Mouse (Mus musculus): ENCODE results near the gene March10. TPM values are rescaled to one million over a fixed set of nuclear protein-coding genes. Genes with fewer than 3 reads are reported as not detected.
A peak's percentile ranks its signal among the peaks of the same experiment; 100 is the strongest.

Gene March10
- polyA plus RNA-seq, 1 experiment from 2014 or later: 0.37 TPM

DNA sequence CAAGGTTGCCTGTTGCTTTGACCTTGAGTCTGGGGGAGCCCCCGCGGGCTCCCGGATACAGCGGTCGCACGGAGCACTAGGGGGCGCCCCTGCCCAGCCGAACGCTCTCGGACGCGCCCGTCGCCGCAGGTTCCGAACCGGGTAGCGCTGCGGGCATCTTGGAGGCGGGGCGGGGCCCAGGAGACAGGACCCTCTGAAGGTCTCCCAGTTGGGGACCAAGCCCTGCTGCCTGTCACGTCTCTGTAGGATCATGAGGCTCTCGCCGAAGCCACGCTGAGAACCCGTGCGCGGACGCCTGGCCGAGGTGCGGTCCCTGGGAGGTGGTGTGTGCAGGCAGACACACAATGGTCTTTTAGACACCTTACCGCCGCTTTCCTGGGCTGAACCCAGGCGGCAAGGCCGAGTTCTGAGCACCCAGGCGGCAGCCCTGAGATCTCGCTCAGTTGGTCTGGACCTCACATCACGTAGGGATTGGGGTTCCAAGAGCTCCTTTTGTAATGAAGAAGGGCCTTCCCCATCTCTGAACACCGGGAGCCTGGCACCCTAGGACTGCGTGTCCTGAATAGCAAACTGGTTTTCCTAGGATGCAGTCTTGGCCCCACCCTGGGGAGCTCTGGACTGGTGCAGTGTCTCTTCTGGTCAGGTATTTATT lies 93.5 kb downstream of the March10 start:
- Histone ChIP-seq H3K27me3 (ENCODE audit: control insufficient read depth, insufficient read depth, low read length) (0 out of 2 replicates have a peak, but pooled peaks cover 2% of the 10 kb centered on the region), H3K27ac (ENCODE audit: low read depth, low read length) (no peak overlapping the region), H3K9ac (ENCODE audit: low read depth, low read length) (peak overlapping the region; percentile 58), H3K4me1 (replicated peaks; ENCODE audit: control insufficient read depth, insufficient read depth, low read length) (peaks cover 17% of the 10 kb centered on the region), H3K36me3 (ENCODE audit: control insufficient read depth, insufficient read depth, low read length) (no peaks in the 10 kb centered on the region), H3K9me3 (ENCODE audit: control insufficient read depth, low read length) (no peaks in the 10 kb centered on the region), H3K4me2 (replicated peaks; ENCODE audit: low read depth, low read length) (peak overlapping the region; percentile 72), H3K4me3 (ENCODE audit: low read depth, low read length) (peak overlapping the region; percentile 39)
- ATAC-seq (ENCODE audit: low FRiP score) (peak; percentile 77), DNase-seq (ENCODE audit: low spot score) (peak; percentile 90)
- WGBS: under 1% methylated on average over 39 of the region's 40 CpGs

DNA sequence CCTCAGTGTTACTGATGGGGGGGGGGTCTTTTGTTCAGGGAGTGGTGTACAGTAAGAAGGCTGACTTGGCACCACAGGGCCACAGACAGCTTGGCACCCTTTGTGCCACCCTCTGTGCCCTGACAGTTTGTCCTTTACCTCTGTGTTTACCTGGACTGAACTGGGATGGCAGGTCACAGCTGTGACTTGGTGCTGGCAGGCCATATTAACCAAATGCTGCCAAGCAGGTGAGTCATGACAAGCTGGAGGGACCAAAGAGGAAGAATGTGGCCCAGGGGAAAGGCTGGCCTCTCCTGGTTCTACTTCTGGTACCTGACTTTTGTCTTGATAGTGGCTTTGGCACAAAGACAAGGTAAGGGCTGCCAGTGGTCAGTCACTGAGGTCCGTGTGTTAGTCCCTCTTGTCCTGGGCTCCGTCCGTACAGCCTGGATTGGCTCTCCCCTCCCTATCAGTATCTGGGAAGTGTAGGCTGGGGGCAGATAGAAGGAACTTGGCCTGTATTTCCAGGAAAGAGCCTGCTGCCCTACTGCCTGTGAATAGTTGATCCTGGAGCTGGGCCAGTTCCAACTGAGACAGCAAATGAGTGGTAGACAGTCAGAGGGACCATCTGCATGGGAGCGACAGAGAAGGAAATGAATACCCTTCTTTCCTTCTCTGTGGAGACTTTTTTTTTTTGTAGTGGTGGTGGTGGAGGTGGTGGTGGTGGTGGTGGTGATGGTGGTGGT lies 94.3 kb downstream of the March10 start:
- no peak overlapping the region for H3K9ac ChIP-seq (ENCODE audit: low read depth, low read length)
- H3K36me3 ChIP-seq (ENCODE audit: control insufficient read depth, insufficient read depth, low read length): no peaks in the 10 kb centered on the region
- DNase-seq (ENCODE audit: low spot score) (no peak), ATAC-seq (ENCODE audit: low FRiP score) (no peak)
- 93% methylated on average over 4 of the region's 4 CpGs for WGBS
- no peaks in the 10 kb centered on the region for H3K9me3 ChIP-seq (ENCODE audit: control insufficient read depth, low read length)
- peaks cover 17% of the 10 kb centered on the region for H3K4me1 ChIP-seq (replicated peaks; ENCODE audit: control insufficient read depth, insufficient read depth, low read length)
- no peak overlapping the region for H3K4me2 ChIP-seq (replicated peaks; ENCODE audit: low read depth, low read length)
- 0 out of 2 replicates have a peak, but pooled peaks cover 2% of the 10 kb centered on the region for H3K27me3 ChIP-seq (ENCODE audit: control insufficient read depth, insufficient read depth, low read length)
- no peak overlapping the region for H3K27ac ChIP-seq (ENCODE audit: low read depth, low read length)
- H3K4me3 ChIP-seq (ENCODE audit: low read depth, low read length): no peak overlapping the region

DNA sequence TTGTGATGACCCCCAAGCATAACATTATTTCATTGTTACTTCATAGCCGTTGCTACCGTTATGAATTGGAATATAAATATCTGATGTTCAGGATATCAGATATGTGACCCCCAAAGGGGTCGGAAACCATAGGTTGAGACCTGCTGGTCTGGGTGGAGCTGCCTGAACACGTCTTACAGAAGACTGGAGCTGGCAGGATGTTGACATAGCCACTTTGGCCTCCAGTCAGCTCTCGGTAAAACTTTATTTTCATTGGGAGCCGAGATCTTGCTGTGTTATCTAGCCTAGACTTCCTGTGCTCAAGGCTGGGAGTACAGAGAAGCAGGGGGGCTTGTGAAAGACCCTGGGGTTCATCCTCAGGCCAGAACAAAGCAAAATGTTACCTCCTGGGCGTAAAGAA lies 100.2 kb downstream of the March10 start:
- Histone ChIP-seq H3K9me3 (ENCODE audit: control insufficient read depth, low read length) (no peaks in the 10 kb centered on the region), H3K36me3 (ENCODE audit: control insufficient read depth, insufficient read depth, low read length) (no peaks in the 10 kb centered on the region), H3K27ac (ENCODE audit: low read depth, low read length) (no peak overlapping the region), H3K4me3 (ENCODE audit: low read depth, low read length) (no peak overlapping the region), H3K4me2 (replicated peaks; ENCODE audit: low read depth, low read length) (no peak overlapping the region), H3K27me3 (ENCODE audit: control insufficient read depth, insufficient read depth, low read length) (no peaks in the 10 kb centered on the region; the same call in 1 of the 2 replicates), H3K4me1 (replicated peaks; ENCODE audit: control insufficient read depth, insufficient read depth, low read length) (0 out of 2 replicates have a peak, but pooled peaks cover 2% of the 10 kb centered on the region), H3K9ac (ENCODE audit: low read depth, low read length) (no peak overlapping the region)
- DNase-seq (ENCODE audit: low spot score) (no peak), ATAC-seq (ENCODE audit: low FRiP score) (no peak)
- WGBS: 78% methylated on average over 7 of the region's 7 CpGs

DNA sequence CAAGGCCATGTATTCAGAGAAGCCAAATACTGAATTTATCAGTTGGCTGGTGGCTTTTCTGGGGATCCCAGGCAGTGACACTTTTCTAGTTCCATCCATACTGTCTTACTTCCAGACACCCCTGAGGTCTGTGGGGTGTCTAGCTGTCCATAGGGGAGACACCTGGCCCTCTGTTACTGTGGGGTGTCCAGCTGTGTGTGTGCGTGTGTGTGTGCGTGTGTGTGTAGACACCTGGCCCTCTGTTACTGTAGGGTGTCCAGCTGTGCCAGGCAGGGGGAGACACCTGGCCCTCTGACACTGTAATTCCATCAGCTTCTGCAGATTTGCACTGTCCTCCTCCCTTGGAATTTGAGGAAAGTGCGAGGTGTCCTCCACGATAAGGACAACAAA lies 102.6 kb downstream of the March10 start:
- Histone ChIP-seq H3K4me2 (replicated peaks; ENCODE audit: low read depth, low read length) (no peak overlapping the region), H3K9ac (ENCODE audit: low read depth, low read length) (no peak overlapping the region), H3K27ac (ENCODE audit: low read depth, low read length) (no peak overlapping the region), H3K36me3 (ENCODE audit: control insufficient read depth, insufficient read depth, low read length) (no peaks in the 10 kb centered on the region), H3K9me3 (ENCODE audit: control insufficient read depth, low read length) (no peaks in the 10 kb centered on the region), H3K4me1 (replicated peaks; ENCODE audit: control insufficient read depth, insufficient read depth, low read length) (0 out of 2 replicates have a peak, but pooled peaks cover 2% of the 10 kb centered on the region), H3K27me3 (ENCODE audit: control insufficient read depth, insufficient read depth, low read length) (no peaks in the 10 kb centered on the region; the same call in 1 of the 2 replicates), H3K4me3 (ENCODE audit: low read depth, low read length) (no peak overlapping the region)
- DNase-seq (ENCODE audit: low spot score) (no peak), ATAC-seq (ENCODE audit: low FRiP score) (no peak)
- WGBS: 89% methylated on average over 4 of the region's 4 CpGs

DNA sequence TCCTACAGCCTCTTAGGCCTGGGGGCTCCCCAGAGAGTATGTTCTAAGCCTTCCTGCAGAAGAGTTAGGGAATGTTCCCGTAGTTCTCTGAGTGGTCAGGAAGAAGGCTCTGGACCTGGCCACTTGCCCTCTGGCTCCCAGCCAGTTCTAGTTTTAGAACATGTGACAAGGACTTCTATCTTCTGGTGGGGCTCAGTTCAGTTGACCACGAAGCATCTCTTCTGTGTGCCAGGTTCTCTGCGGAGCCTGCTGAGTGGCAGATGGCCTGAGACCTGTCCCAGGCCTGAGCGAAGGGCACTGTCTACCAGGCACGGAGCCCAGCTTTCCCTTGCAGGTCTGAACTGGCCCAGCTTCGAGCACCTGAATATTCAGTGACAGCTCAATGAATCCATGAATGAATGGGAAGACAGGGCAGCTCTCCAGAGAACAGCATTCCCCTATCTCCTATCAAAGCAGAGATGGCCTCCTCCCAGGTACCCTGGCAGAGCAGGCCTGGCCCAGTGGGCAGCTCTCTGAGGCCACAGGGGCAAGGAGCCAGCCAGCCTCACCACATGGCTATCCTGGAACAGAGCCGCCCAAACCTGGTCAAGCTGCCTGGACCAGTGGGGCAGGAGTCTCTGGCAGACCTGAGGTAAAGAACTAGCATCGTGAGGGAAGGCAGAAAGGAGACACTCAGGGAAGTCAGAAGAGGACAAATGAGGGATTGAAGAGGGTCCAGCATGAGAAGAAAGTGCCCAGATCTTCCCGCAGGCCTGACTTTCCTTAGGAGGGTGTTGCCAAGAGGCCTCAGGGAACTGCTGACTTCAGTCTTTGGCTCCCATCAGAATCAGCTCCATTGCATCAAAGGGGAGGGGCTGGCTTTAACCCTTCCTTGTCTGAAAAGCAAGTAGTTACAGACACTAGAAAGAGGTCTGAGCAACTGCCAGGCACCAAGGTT lies 103.3 kb downstream of the March10 start:
- no peak for ATAC-seq (ENCODE audit: low FRiP score)
- DNase-seq (ENCODE audit: low spot score): no peak
- WGBS: 72% methylated on average over 9 of the region's 9 CpGs
- no peak overlapping the region for H3K9ac ChIP-seq (ENCODE audit: low read depth, low read length)
- H3K27ac ChIP-seq (ENCODE audit: low read depth, low read length): no peak overlapping the region
- H3K9me3 ChIP-seq (ENCODE audit: control insufficient read depth, low read length): no peaks in the 10 kb centered on the region
- no peak overlapping the region for H3K4me2 ChIP-seq (replicated peaks; ENCODE audit: low read depth, low read length)
- H3K36me3 ChIP-seq (ENCODE audit: control insufficient read depth, insufficient read depth, low read length): no peaks in the 10 kb centered on the region
- H3K4me1 ChIP-seq (replicated peaks; ENCODE audit: control insufficient read depth, insufficient read depth, low read length): 0 out of 2 replicates have a peak, but pooled peaks cover 2% of the 10 kb centered on the region
- H3K4me3 ChIP-seq (ENCODE audit: low read depth, low read length): no peak overlapping the region
- H3K27me3 ChIP-seq (ENCODE audit: control insufficient read depth, insufficient read depth, low read length): no peaks in the 10 kb centered on the region; the same call in 1 of the 2 replicates

DNA sequence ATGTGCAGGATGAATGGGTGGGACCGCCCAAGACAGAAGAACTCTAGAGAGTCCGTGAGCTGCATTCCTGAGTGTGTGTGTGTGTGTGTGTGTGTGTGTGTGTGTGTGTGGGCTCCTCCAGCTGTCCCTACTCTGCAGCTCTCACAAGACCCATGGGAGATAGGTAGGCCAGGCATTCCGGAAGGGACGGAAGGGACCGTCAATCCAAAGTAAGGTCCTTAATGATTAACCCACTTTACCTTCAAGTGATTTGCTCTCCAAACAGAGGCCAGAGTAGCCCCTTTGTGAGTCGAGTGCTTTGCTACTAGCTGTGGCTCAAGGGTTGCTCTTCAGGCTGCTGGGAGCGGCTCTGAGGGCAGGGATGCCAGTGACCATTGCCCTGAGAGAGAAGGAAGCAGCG lies 104.4 kb downstream of the March10 start:
- Histone ChIP-seq H3K4me1 (replicated peaks; ENCODE audit: control insufficient read depth, insufficient read depth, low read length) (0 out of 2 replicates have a peak, but pooled peaks cover 2% of the 10 kb centered on the region), H3K4me3 (ENCODE audit: low read depth, low read length) (no peak overlapping the region), H3K27ac (ENCODE audit: low read depth, low read length) (no peak overlapping the region), H3K9ac (ENCODE audit: low read depth, low read length) (no peak overlapping the region), H3K27me3 (ENCODE audit: control insufficient read depth, insufficient read depth, low read length) (no peaks in the 10 kb centered on the region; the same call in 1 of the 2 replicates), H3K9me3 (ENCODE audit: control insufficient read depth, low read length) (no peaks in the 10 kb centered on the region), H3K36me3 (ENCODE audit: control insufficient read depth, insufficient read depth, low read length) (no peaks in the 10 kb centered on the region), H3K4me2 (replicated peaks; ENCODE audit: low read depth, low read length) (no peak overlapping the region)
- WGBS: 64% methylated on average over 8 of the region's 8 CpGs
- DNase-seq (ENCODE audit: low spot score) (no peak), ATAC-seq (ENCODE audit: low FRiP score) (no peak)

DNA sequence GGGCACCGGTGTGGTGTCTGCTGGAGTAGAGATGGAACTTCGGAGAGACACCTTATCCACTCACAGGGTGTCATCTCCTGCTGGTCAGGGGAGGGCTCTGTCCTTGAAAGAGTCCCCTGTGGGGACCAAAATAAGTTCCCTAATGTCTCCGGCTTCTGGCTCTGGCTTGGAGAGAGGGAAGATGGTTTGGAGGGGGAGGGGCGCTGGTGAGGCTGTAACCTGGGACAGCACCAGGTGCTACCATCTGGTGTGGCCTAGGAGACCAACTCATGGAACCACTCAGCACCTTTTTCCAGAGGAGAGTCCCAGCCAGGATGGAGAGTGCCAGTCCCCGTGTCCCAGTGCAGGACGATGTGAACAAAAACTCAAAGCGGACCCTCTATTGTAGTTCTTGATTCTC lies 105.9 kb downstream of the March10 start:
- DNase-seq (ENCODE audit: low spot score) (no peak), ATAC-seq (ENCODE audit: low FRiP score) (no peak)
- WGBS: 88% methylated on average over 7 of the region's 7 CpGs
- no peaks in the 10 kb centered on the region for H3K9me3 ChIP-seq (ENCODE audit: control insufficient read depth, low read length)
- no peak overlapping the region for H3K27ac ChIP-seq (ENCODE audit: low read depth, low read length)
- no peak overlapping the region for H3K4me2 ChIP-seq (replicated peaks; ENCODE audit: low read depth, low read length)
- 0 out of 2 replicates have a peak, but pooled peaks cover 2% of the 10 kb centered on the region for H3K4me1 ChIP-seq (replicated peaks; ENCODE audit: control insufficient read depth, insufficient read depth, low read length)
- no peak overlapping the region for H3K9ac ChIP-seq (ENCODE audit: low read depth, low read length)
- H3K36me3 ChIP-seq (ENCODE audit: control insufficient read depth, insufficient read depth, low read length): no peaks in the 10 kb centered on the region
- no peak overlapping the region for H3K4me3 ChIP-seq (ENCODE audit: low read depth, low read length)
- H3K27me3 ChIP-seq (ENCODE audit: control insufficient read depth, insufficient read depth, low read length): no peaks in the 10 kb centered on the region; the same call in 1 of the 2 replicates

DNA sequence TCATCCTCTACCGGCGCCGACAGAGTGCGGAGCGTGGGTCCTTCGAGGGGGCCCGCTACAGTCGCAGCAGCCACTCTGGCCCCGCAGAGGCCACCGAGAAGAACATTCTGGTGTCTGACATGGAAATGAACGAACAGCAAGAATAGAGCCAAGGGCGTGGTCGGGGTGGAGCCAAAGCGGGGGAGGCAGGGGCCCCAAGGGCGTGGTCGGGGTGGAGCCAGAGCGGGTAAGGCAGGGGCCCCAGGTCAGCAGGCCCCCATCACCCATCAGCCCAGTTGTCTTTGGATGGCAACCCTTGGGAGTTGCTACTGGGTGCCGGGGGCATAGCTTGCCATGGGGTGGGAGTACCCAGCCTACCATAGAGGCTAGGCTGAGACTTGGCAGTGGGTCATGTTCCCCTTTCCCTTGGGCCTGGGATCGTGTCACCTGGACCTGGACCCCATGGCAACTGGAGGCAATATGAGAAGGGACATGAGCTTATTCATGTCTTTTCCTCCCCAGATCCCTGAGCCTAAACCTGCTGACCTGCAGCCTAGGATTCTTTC lies 106.7 kb downstream of the March10 start:
- ATAC-seq (ENCODE audit: low FRiP score) (no peak), DNase-seq (ENCODE audit: low spot score) (no peak)
- Histone ChIP-seq H3K36me3 (ENCODE audit: control insufficient read depth, insufficient read depth, low read length) (no peaks in the 10 kb centered on the region), H3K27ac (ENCODE audit: low read depth, low read length) (no peak overlapping the region), H3K4me1 (replicated peaks; ENCODE audit: control insufficient read depth, insufficient read depth, low read length) (0 out of 2 replicates have a peak, but pooled peaks cover 2% of the 10 kb centered on the region), H3K4me2 (replicated peaks; ENCODE audit: low read depth, low read length) (no peak overlapping the region), H3K27me3 (ENCODE audit: control insufficient read depth, insufficient read depth, low read length) (no peaks in the 10 kb centered on the region; the same call in 1 of the 2 replicates), H3K9me3 (ENCODE audit: control insufficient read depth, low read length) (no peaks in the 10 kb centered on the region), H3K9ac (ENCODE audit: low read depth, low read length) (no peak overlapping the region), H3K4me3 (ENCODE audit: low read depth, low read length) (no peak overlapping the region)
- WGBS: 89% methylated on average over 19 of the region's 19 CpGs
